Mouse (Mus musculus): ENCODE data around the gene Jade2. TPM values are rescaled to one million over a fixed set of nuclear protein-coding genes. Genes with fewer than 3 reads are reported as not detected.

Jade2 gene
- 0.64 and 0.79 TPM in 2 replicates for polyA plus RNA-seq (2015; fragmentation: Nextera tagmentation; extraction: Ambion mirVana)

DNA sequence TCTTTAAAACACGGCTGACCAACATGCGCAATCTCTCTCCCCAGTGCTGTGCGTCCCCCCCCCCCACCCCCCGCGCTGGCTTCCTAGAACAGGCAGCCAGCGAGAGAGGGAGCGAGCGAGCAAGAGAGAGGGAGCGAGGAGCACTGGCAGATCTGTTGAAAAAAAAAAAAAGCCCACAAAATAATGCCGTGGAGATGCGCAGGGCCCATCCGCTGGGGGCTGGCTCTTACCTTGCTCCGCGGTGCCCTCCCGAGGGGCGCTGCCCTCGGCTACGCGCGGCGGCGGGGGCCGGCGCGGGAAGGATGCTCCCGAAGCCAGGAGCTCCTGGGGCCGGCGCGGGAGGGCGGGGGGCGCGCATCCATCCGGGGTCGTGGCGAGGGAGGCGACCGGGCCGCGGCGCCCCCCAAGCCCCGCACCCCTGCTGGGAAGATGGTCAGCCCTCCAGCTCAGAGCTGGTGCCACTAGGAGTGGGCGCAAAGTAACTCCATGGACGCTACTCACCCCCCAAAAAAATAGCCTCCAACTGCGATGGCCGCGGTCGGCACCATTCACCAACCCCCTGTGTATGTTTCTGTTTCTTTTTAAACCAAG, at the start of gene Jade2:
Gene Jade2 (minus strand): TSS at position 573 of the 591 bp plus-strand sequence.
- Histone ChIP-seq H3K27me3 (ENCODE audit: control insufficient read depth, insufficient read depth, low read depth, low read length) (peaks cover 25% of the 10 kb centered on the region), H3K4me2 (ENCODE audit: low read depth, low read length) (peak within 1 kb of the TSS; percentile 75), H3K9me3 (replicated peaks; ENCODE audit: control insufficient read depth, low read length) (no peaks in the 10 kb centered on the region), H3K4me1 (ENCODE audit: control insufficient read depth, low read depth, low read length) (peaks cover 25% of the 10 kb centered on the region), H3K4me3 (ENCODE audit: low read depth, low read length) (peak within 1 kb of the TSS; percentile 82), H3K36me3 (ENCODE audit: control insufficient read depth, insufficient read depth) (no peaks in the 10 kb centered on the region), H3K27ac (ENCODE audit: low read length) (peak within 1 kb of the TSS; percentile 78), H3K9ac (ENCODE audit: low read depth, low read length) (peak within 1 kb of the TSS; percentile 74)
- no peak for ATAC-seq (ENCODE audit: low read depth)
- WGBS (ENCODE audit: insufficient replicate concordance), result under 1% methylated on average over 34 of the region's 47 CpGs

GRCm38 (mm10) chr11:51904224-51904623, 46.8 kb upstream of the Jade2 start:
- 66% methylated on average over 3 of the region's 3 CpGs for WGBS (ENCODE audit: insufficient replicate concordance)
- H3K27me3 ChIP-seq (ENCODE audit: control insufficient read depth, insufficient read depth, low read depth, low read length), result no peaks in the 10 kb centered on the region
- H3K36me3 ChIP-seq (ENCODE audit: control insufficient read depth, insufficient read depth), result no peaks in the 10 kb centered on the region
- H3K4me3 ChIP-seq (ENCODE audit: low read depth, low read length), result no peak overlapping the region
- no peak overlapping the region for H3K27ac ChIP-seq (ENCODE audit: low read length)
- H3K9me3 ChIP-seq (replicated peaks; ENCODE audit: control insufficient read depth, low read length), result no peaks in the 10 kb centered on the region
- no peak overlapping the region for H3K4me2 ChIP-seq (ENCODE audit: low read depth, low read length)
- no peak for ATAC-seq (ENCODE audit: low read depth)
- H3K9ac ChIP-seq (ENCODE audit: low read depth, low read length), result no peak overlapping the region
- H3K4me1 ChIP-seq (ENCODE audit: control insufficient read depth, low read depth, low read length), result no peaks in the 10 kb centered on the region

GRCm38 (mm10) chr11:51899691-51900090, 42.2 kb upstream of the Jade2 start:
- no peak for ATAC-seq (ENCODE audit: low read depth)
- no peaks in the 10 kb centered on the region for H3K27me3 ChIP-seq (ENCODE audit: control insufficient read depth, insufficient read depth, low read depth, low read length)
- no peak overlapping the region for H3K4me2 ChIP-seq (ENCODE audit: low read depth, low read length)
- H3K9me3 ChIP-seq (replicated peaks; ENCODE audit: control insufficient read depth, low read length), result no peaks in the 10 kb centered on the region
- no peak overlapping the region for H3K27ac ChIP-seq (ENCODE audit: low read length)
- WGBS (ENCODE audit: insufficient replicate concordance), result 74% methylated on average over 10 of the region's 10 CpGs
- no peak overlapping the region for H3K4me3 ChIP-seq (ENCODE audit: low read depth, low read length)
- no peaks in the 10 kb centered on the region for H3K4me1 ChIP-seq (ENCODE audit: control insufficient read depth, low read depth, low read length)
- H3K9ac ChIP-seq (ENCODE audit: low read depth, low read length), result no peak overlapping the region
- H3K36me3 ChIP-seq (ENCODE audit: control insufficient read depth, insufficient read depth), result no peaks in the 10 kb centered on the region

DNA sequence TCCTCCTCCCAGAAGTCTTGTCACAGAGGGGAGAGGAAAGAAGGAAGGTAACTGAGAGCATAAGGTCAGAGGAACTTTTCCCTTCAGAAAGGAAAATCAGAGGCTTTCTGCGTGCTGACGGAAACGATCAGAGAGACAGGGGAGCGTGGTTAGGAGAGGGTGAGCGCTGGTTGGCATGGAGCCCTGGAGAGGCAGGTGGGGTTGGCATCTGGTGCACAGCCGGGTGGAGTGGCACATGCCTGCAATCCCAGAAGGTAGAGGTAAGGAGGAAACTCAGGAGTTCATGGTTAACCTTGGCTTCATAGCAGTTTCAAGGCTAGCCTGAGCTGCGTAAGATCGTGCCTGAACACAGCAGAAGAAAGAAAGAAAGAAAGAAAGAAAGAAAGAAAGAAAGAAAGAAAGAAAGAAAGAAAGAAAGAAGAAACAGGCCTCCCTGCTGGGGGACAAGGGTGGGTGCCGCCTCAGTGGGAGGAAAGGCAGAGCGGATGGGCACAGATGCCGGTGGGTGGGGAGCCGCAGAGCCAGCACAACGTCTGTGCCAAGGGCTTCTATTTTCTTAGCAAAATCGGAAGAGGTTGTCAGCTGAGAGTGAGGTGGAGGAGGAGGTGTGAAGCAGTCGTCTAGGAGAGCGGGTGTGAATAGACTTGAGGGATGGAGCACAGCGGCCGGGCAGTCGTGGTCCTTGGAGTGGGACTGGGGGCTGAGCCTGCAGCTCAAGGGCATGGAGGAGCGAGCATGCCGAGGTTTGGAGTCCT, 41.0 kb upstream of the Jade2 start:
- no peak for ATAC-seq (ENCODE audit: low read depth)
- Histone ChIP-seq H3K9ac (ENCODE audit: low read depth, low read length) (no peak overlapping the region), H3K9me3 (replicated peaks; ENCODE audit: control insufficient read depth, low read length) (no peaks in the 10 kb centered on the region), H3K27me3 (ENCODE audit: control insufficient read depth, insufficient read depth, low read depth, low read length) (no peaks in the 10 kb centered on the region), H3K36me3 (ENCODE audit: control insufficient read depth, insufficient read depth) (no peaks in the 10 kb centered on the region), H3K4me1 (ENCODE audit: control insufficient read depth, low read depth, low read length) (no peaks in the 10 kb centered on the region), H3K27ac (ENCODE audit: low read length) (no peak overlapping the region), H3K4me2 (ENCODE audit: low read depth, low read length) (no peak overlapping the region), H3K4me3 (ENCODE audit: low read depth, low read length) (no peak overlapping the region)
- 47% methylated on average over 21 of the region's 21 CpGs for WGBS (ENCODE audit: insufficient replicate concordance)

DNA sequence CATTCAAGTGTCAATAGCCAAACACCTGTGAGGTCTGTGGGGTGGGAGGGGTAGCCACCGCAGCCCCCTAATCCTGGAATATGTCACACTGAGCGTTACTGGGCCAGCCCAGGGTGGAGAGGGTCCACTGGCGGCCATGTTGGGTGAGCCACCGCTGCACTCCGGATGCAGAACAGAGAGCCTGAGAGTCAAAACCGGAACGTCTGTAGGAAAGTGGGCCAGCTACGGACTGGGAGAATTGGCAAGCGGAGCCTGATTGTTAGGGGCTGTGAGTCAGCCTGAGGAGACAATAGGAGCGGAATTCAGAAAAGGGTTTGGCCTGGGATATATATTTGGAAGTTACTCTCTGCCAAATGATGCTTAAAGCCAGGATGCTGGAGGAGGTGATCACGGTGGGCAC, 39.9 kb upstream of the Jade2 start:
- no peak overlapping the region for H3K4me3 ChIP-seq (ENCODE audit: low read depth, low read length)
- H3K4me2 ChIP-seq (ENCODE audit: low read depth, low read length), result no peak overlapping the region
- H3K27me3 ChIP-seq (ENCODE audit: control insufficient read depth, insufficient read depth, low read depth, low read length), result no peaks in the 10 kb centered on the region
- ATAC-seq (ENCODE audit: low read depth), result no peak
- no peaks in the 10 kb centered on the region for H3K9me3 ChIP-seq (replicated peaks; ENCODE audit: control insufficient read depth, low read length)
- H3K9ac ChIP-seq (ENCODE audit: low read depth, low read length), result no peak overlapping the region
- 75% methylated on average over 11 of the region's 11 CpGs for WGBS (ENCODE audit: insufficient replicate concordance)
- H3K36me3 ChIP-seq (ENCODE audit: control insufficient read depth, insufficient read depth), result no peaks in the 10 kb centered on the region
- H3K27ac ChIP-seq (ENCODE audit: low read length), result no peak overlapping the region
- no peaks in the 10 kb centered on the region for H3K4me1 ChIP-seq (ENCODE audit: control insufficient read depth, low read depth, low read length)

DNA sequence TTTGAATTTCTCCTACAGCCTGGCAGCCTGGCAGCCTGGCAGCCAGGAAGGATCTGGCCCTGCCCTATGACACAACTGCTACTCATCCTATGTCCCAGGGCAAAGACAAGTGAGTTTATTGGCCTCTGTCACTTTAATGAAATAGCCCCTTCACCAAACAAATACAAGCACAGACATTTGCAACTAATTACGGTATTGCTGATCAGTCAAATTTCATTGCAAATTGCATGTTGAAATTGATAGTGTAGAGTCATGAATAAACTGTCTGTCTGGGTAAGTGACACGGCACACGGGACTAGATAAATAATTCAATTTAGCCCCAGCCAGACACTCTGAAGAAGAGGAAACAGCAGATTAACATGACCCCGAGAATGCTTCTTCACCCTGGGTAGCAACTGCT, 38.6 kb upstream of the Jade2 start:
- no peaks in the 10 kb centered on the region for H3K27me3 ChIP-seq (ENCODE audit: control insufficient read depth, insufficient read depth, low read depth, low read length)
- no peaks in the 10 kb centered on the region for H3K4me1 ChIP-seq (ENCODE audit: control insufficient read depth, low read depth, low read length)
- H3K9me3 ChIP-seq (replicated peaks; ENCODE audit: control insufficient read depth, low read length), result no peaks in the 10 kb centered on the region
- no peak overlapping the region for H3K27ac ChIP-seq (ENCODE audit: low read length)
- 36% methylated on average over 4 of the region's 4 CpGs for WGBS (ENCODE audit: insufficient replicate concordance)
- no peak overlapping the region for H3K4me2 ChIP-seq (ENCODE audit: low read depth, low read length)
- no peak overlapping the region for H3K4me3 ChIP-seq (ENCODE audit: low read depth, low read length)
- no peaks in the 10 kb centered on the region for H3K36me3 ChIP-seq (ENCODE audit: control insufficient read depth, insufficient read depth)
- no peak overlapping the region for H3K9ac ChIP-seq (ENCODE audit: low read depth, low read length)
- no peak for ATAC-seq (ENCODE audit: low read depth)

DNA sequence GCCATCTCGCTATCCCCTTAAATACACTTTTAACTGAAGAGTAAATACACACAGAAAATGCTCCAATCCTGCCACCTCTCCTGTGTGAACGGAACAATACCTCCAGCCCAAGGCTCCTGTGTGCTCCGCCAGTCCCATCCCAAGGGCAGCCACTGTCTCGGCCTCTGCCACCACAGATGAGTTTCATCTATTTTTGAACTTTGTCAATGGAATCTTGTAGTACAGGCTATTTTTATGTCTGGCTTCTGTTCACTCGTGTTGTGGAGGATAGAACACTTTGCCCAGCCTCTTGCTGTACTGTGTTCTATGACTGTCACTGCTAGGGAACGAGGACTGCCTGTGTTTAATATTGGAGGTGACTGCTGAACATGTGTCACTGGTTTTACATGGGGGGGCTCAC, 28.2 kb upstream of the Jade2 start:
- Histone ChIP-seq H3K4me2 (ENCODE audit: low read depth, low read length) (no peak overlapping the region), H3K27me3 (ENCODE audit: control insufficient read depth, insufficient read depth, low read depth, low read length) (no peaks in the 10 kb centered on the region), H3K9ac (ENCODE audit: low read depth, low read length) (no peak overlapping the region), H3K9me3 (replicated peaks; ENCODE audit: control insufficient read depth, low read length) (no peaks in the 10 kb centered on the region), H3K27ac (ENCODE audit: low read length) (no peak overlapping the region), H3K4me3 (ENCODE audit: low read depth, low read length) (no peak overlapping the region), H3K4me1 (ENCODE audit: control insufficient read depth, low read depth, low read length) (peaks cover 11% of the 10 kb centered on the region), H3K36me3 (ENCODE audit: control insufficient read depth, insufficient read depth) (no peaks in the 10 kb centered on the region)
- 70% methylated on average over 6 of the region's 6 CpGs for WGBS (ENCODE audit: insufficient replicate concordance)
- ATAC-seq (ENCODE audit: low read depth), result no peak

DNA sequence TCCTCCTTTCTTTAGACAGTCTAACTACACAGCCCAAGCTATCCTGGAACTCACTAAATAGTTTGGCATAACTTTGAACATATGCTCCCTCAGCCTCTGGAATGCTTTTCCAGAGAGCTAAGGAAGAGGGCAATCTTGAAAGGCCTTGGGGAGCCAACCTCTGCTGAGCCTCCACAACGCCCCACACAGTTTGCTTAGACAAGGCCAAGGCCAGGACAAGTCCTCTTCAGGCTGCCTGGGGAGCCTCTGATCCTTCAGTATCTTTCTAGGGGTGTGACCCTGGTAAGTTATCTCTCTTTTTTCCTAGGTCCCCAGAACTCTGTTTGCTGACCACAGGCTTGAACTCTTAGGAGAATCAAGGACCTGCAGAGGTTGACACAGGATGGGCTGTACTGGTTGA, 26.6 kb upstream of the Jade2 start:
- Histone ChIP-seq H3K4me2 (ENCODE audit: low read depth, low read length) (no peak overlapping the region), H3K9ac (ENCODE audit: low read depth, low read length) (no peak overlapping the region), H3K9me3 (replicated peaks; ENCODE audit: control insufficient read depth, low read length) (no peaks in the 10 kb centered on the region), H3K4me1 (ENCODE audit: control insufficient read depth, low read depth, low read length) (peaks cover 11% of the 10 kb centered on the region), H3K27ac (ENCODE audit: low read length) (no peak overlapping the region), H3K27me3 (ENCODE audit: control insufficient read depth, insufficient read depth, low read depth, low read length) (no peaks in the 10 kb centered on the region), H3K36me3 (ENCODE audit: control insufficient read depth, insufficient read depth) (no peaks in the 10 kb centered on the region), H3K4me3 (ENCODE audit: low read depth, low read length) (no peak overlapping the region)
- 29% methylated on average over 1 of the region's 1 CpGs for WGBS (ENCODE audit: insufficient replicate concordance)
- ATAC-seq (ENCODE audit: low read depth), result no peak

DNA sequence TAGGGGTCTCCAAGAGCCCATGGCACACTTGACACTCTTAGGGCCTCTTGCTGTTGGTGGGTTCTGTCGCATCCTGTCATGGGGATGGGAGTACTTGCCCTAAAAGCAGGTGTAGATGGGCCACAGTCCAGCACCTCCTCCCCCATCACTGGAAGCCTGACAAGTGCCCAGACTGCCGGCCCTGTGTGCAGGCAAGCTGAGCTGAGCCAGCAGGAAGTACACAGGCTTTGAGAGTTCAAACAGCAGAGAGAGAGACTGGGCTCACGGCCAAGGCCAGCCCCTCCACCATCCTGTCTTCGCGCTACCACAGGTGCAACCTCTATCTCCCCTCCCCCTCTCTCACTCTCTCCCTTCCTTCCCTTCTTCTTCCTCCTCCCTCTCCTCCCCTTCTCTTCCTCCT, 26.2 kb upstream of the Jade2 start:
- H3K4me1 ChIP-seq (ENCODE audit: control insufficient read depth, low read depth, low read length), result peaks cover 11% of the 10 kb centered on the region
- H3K9ac ChIP-seq (ENCODE audit: low read depth, low read length), result no peak overlapping the region
- no peaks in the 10 kb centered on the region for H3K9me3 ChIP-seq (replicated peaks; ENCODE audit: control insufficient read depth, low read length)
- H3K27me3 ChIP-seq (ENCODE audit: control insufficient read depth, insufficient read depth, low read depth, low read length), result no peaks in the 10 kb centered on the region
- H3K4me2 ChIP-seq (ENCODE audit: low read depth, low read length), result no peak overlapping the region
- 24% methylated on average over 5 of the region's 5 CpGs for WGBS (ENCODE audit: insufficient replicate concordance)
- peak; percentile 76 for ATAC-seq (ENCODE audit: low read depth)
- H3K4me3 ChIP-seq (ENCODE audit: low read depth, low read length), result no peak overlapping the region
- H3K27ac ChIP-seq (ENCODE audit: low read length), result no peak overlapping the region
- H3K36me3 ChIP-seq (ENCODE audit: control insufficient read depth, insufficient read depth), result no peaks in the 10 kb centered on the region

Data from liver, embryonic 16.5 days (tissue).